Mouse (Mus musculus) midbrain, embryonic 11.5 days (tissue): ENCODE results near the gene Gpr88. TPM values are rescaled to one million over a fixed set of nuclear protein-coding genes. Genes with fewer than 3 reads are reported as not detected.
A peak's percentile ranks its signal among the peaks of the same experiment; 100 is the strongest.

Experiments
- ATAC-seq: fragments of 200-750 bp; cut with Nextera tagmentation; 2 replicates; pipeline ENCODE4 v1.8.0; 2017; ENCODE audit warnings: moderate TSS enrichment, moderate library complexity; ENCODE audit not compliant: low FRiP score
- DNase-seq: peaks from one replicate; pipeline ENCODE4 v3.0.0; 2015; ENCODE audit warnings: low spot score; ENCODE audit errors: missing footprints
- H3K27ac ChIP-seq: fragments of 300-500 bp; sonication (generic); 2 replicates; pipeline ENCODE4 v1.5.1; 2014; ENCODE audit warnings: low read depth, low read length
- H3K27me3 ChIP-seq: fragments of 300-500 bp; sonication (generic); 2 replicates; pipeline ENCODE4 v1.6.1; 2014; ENCODE audit warnings: mild to moderate bottlenecking, low read length, moderate library complexity, mixed read lengths; ENCODE audit not compliant: control insufficient read depth, insufficient read depth
- H3K36me3 ChIP-seq: fragments of 300-500 bp; sonication (generic); 2 replicates; pipeline ENCODE4 v1.6.1; 2014; ENCODE audit warnings: mild to moderate bottlenecking, low read length, moderate library complexity, mixed read lengths; ENCODE audit not compliant: control insufficient read depth, insufficient read depth
- H3K4me1 ChIP-seq: fragments of 300-500 bp; sonication (generic); 2 replicates; pipeline ENCODE4 v1.6.1; 2014; ENCODE audit warnings: low read length; ENCODE audit not compliant: control insufficient read depth, insufficient read depth
- H3K4me2 ChIP-seq: fragments of 300-500 bp; sonication (generic); 2 replicates; pipeline ENCODE4 v1.6.1; 2014; ENCODE audit warnings: mild to moderate bottlenecking, moderate library complexity
- H3K4me3 ChIP-seq: fragments of 300-500 bp; sonication (generic); 2 replicates; pipeline ENCODE4 v1.5.1; 2014; ENCODE audit warnings: low read depth, low read length
- H3K9ac ChIP-seq: fragments of 300-500 bp; sonication (generic); 2 replicates; pipeline ENCODE4 v1.6.1; 2014; ENCODE audit warnings: low read length
- H3K9me3 ChIP-seq: fragments of 300-500 bp; sonication (generic); 2 replicates; pipeline ENCODE4 v1.6.1; 2016; ENCODE audit warnings: low read length; ENCODE audit not compliant: control insufficient read depth
- WGBS: fragments of 180-500 bp; shearing (Covaris S2); extraction: QIAGEN DNeasy Blood & Tissue Kit; methylation state at CpG from one replicate; pipeline ENCODE4 v1.1.7; 2014; 5-methylcytosine and 5-hydroxymethylcytosine counted together
- polyA plus RNA-seq: library from polyadenylated mRNA; unstranded; fragments of >200 nt; fragmentation: Nextera tagmentation; extraction: Ambion mirVana; gene quantifications from 2 replicates; pipeline ENCODE4 v1.2.1, GENCODE M21; 2014

The Gpr88 gene
- 0.05 TPM in 1 of 2 replicates, not detected in the other for polyA plus RNA-seq

GRCm38 (mm10) chr3:116253077-116253531 lies at the start of gene Gpr88:
TSS of gene Gpr88 (minus strand) at chr3:116253503.
- no peak within 1 kb of the TSS for H3K27ac ChIP-seq
- peak; percentile 91 for DNase-seq
- ATAC-seq = no peak
- no peaks in the 10 kb centered on the region for H3K36me3 ChIP-seq
- peaks cover 15% of the 10 kb centered on the region for H3K4me1 ChIP-seq
- no peaks in the 10 kb centered on the region for H3K9me3 ChIP-seq
- no peak within 1 kb of the TSS; the same call in 1 of the 2 replicates for H3K9ac ChIP-seq
- H3K27me3 ChIP-seq = peaks cover 44% of the 10 kb centered on the region
- H3K4me3 ChIP-seq = peak within 1 kb of the TSS; percentile 57
- 5% methylated on average over 9 of the region's 9 CpGs for WGBS
- H3K4me2 ChIP-seq = peak within 1 kb of the TSS; percentile 95

- Histone ChIP-seq H3K4me1 (no peaks in the 10 kb centered on the region), H3K27ac (no peak overlapping the region), H3K4me3 (no peak overlapping the region), H3K27me3 (no peaks in the 10 kb centered on the region), H3K9ac (no peak overlapping the region), H3K9me3 (no peaks in the 10 kb centered on the region), H3K4me2 (no peak overlapping the region), H3K36me3 (peaks cover 7% of the 10 kb centered on the region; the same call in 1 of the 2 replicates)
- no peak for DNase-seq
- 95% methylated on average over 7 of the region's 7 CpGs for WGBS
- no peak for ATAC-seq
Measured at GRCm38 (mm10) chr3:116302581-116302980, 49.3 kb upstream of the Gpr88 start.

GRCm38 (mm10) chr3:116301754-116302153 lies 48.5 kb upstream of the Gpr88 start:
- Histone ChIP-seq H3K9ac (no peak overlapping the region), H3K4me1 (no peaks in the 10 kb centered on the region), H3K4me2 (no peak overlapping the region), H3K36me3 (peaks cover 7% of the 10 kb centered on the region; the same call in 1 of the 2 replicates), H3K4me3 (no peak overlapping the region), H3K27ac (no peak overlapping the region), H3K27me3 (no peaks in the 10 kb centered on the region), H3K9me3 (no peaks in the 10 kb centered on the region)
- no peak for DNase-seq
- 91% methylated on average over 6 of the region's 6 CpGs for WGBS
- no peak for ATAC-seq

- Histone ChIP-seq H3K36me3 (peaks cover 12% of the 10 kb centered on the region; the same call in 1 of the 2 replicates), H3K4me2 (no peak overlapping the region), H3K27ac (no peak overlapping the region), H3K27me3 (no peaks in the 10 kb centered on the region), H3K9me3 (no peaks in the 10 kb centered on the region), H3K4me1 (no peaks in the 10 kb centered on the region), H3K9ac (no peak overlapping the region), H3K4me3 (no peak overlapping the region)
- DNase-seq = no peak
- ATAC-seq = no peak
- 88% methylated on average over 10 of the region's 10 CpGs for WGBS
Measured at GRCm38 (mm10) chr3:116298727-116299126, 45.4 kb upstream of the Gpr88 start.

- Histone ChIP-seq H3K36me3 (peaks cover 19% of the 10 kb centered on the region), H3K27ac (no peak overlapping the region), H3K9me3 (no peaks in the 10 kb centered on the region), H3K4me2 (no peak overlapping the region), H3K4me3 (no peak overlapping the region), H3K9ac (no peak overlapping the region), H3K4me1 (no peaks in the 10 kb centered on the region), H3K27me3 (no peaks in the 10 kb centered on the region)
- DNase-seq (no peak), ATAC-seq (no peak)
- WGBS = 94% methylated on average over 8 of the region's 8 CpGs
Measured at GRCm38 (mm10) chr3:116298003-116298402, 44.7 kb upstream of the Gpr88 start.

GRCm38 (mm10) chr3:116297170-116297569 lies 43.9 kb upstream of the Gpr88 start:
- Histone ChIP-seq H3K4me2 (no peak overlapping the region), H3K27me3 (no peaks in the 10 kb centered on the region), H3K27ac (no peak overlapping the region), H3K9ac (no peak overlapping the region), H3K4me1 (no peaks in the 10 kb centered on the region), H3K4me3 (no peak overlapping the region), H3K9me3 (no peaks in the 10 kb centered on the region), H3K36me3 (peaks cover 19% of the 10 kb centered on the region)
- 94% methylated on average over 7 of the region's 7 CpGs for WGBS
- DNase-seq (no peak), ATAC-seq (no peak)

- 90% methylated on average over 9 of the region's 9 CpGs for WGBS
- H3K9ac ChIP-seq = no peak overlapping the region
- no peaks in the 10 kb centered on the region for H3K4me1 ChIP-seq
- H3K27ac ChIP-seq = no peak overlapping the region
- H3K9me3 ChIP-seq = no peaks in the 10 kb centered on the region
- no peak for ATAC-seq
- no peaks in the 10 kb centered on the region for H3K27me3 ChIP-seq
- H3K4me2 ChIP-seq = no peak overlapping the region
- no peak overlapping the region for H3K4me3 ChIP-seq
- peaks cover 17% of the 10 kb centered on the region for H3K36me3 ChIP-seq
- DNase-seq = no peak
Measured at GRCm38 (mm10) chr3:116290041-116290815, 36.9 kb upstream of the Gpr88 start.

GRCm38 (mm10) chr3:116288833-116289232 lies 35.5 kb upstream of the Gpr88 start:
- Histone ChIP-seq H3K4me2 (no peak overlapping the region), H3K4me3 (no peak overlapping the region), H3K27me3 (no peaks in the 10 kb centered on the region), H3K9ac (no peak overlapping the region), H3K4me1 (no peaks in the 10 kb centered on the region), H3K27ac (no peak overlapping the region), H3K9me3 (no peaks in the 10 kb centered on the region), H3K36me3 (peaks cover 12% of the 10 kb centered on the region)
- no peak for DNase-seq
- no peak for ATAC-seq
- 90% methylated on average over 6 of the region's 6 CpGs for WGBS

GRCm38 (mm10) chr3:116284735-116285134 lies 31.4 kb upstream of the Gpr88 start:
- no peaks in the 10 kb centered on the region for H3K27me3 ChIP-seq
- no peak overlapping the region for H3K9ac ChIP-seq
- H3K4me2 ChIP-seq = no peak overlapping the region
- 87% methylated on average over 4 of the region's 4 CpGs for WGBS
- H3K27ac ChIP-seq = no peak overlapping the region
- no peak for ATAC-seq
- H3K9me3 ChIP-seq = no peaks in the 10 kb centered on the region
- H3K4me3 ChIP-seq = no peak overlapping the region
- 0 out of 2 replicates have a peak, but pooled peaks cover 2% of the 10 kb centered on the region for H3K36me3 ChIP-seq
- no peak for DNase-seq
- no peaks in the 10 kb centered on the region for H3K4me1 ChIP-seq
